Mouse (Mus musculus) cerebellum, adult 2 months (tissue): ENCODE measurements around the gene Ndufs3.

Experiments used
- CTCF ChIP-seq: fragments of 200-500 bp; IDR thresholded peaks from 2 replicates; pipeline ENCODE4 v1.5.1; 2011; ENCODE audit warnings: low read depth, mild to moderate bottlenecking, control low read depth, low read length, moderate library complexity, borderline replicate concordance; ENCODE audit not compliant: insufficient read depth
- POLR2A ChIP-seq: fragments of 200-500 bp; IDR thresholded peaks from 2 replicates; pipeline ENCODE4 v1.6.1; 2011; ENCODE audit warnings: low read length, control low read depth, borderline replicate concordance; ENCODE audit not compliant: insufficient read depth

GRCm38 (mm10) chr2:90881824-90882223 lies 22.8 kb downstream of the Ndufs3 start:
- TF ChIP-seq POLR2A (no peak), CTCF (no peak)
